Mouse (Mus musculus): Measurements from ENCODE around the gene Xkr8. TPM values are rescaled to one million over a fixed set of nuclear protein-coding genes. Genes with fewer than 3 reads are reported as not detected.

Xkr8 gene
- polyA plus RNA-seq, 1 experiment from 2014 or later, result 4.3 TPM

DNA sequence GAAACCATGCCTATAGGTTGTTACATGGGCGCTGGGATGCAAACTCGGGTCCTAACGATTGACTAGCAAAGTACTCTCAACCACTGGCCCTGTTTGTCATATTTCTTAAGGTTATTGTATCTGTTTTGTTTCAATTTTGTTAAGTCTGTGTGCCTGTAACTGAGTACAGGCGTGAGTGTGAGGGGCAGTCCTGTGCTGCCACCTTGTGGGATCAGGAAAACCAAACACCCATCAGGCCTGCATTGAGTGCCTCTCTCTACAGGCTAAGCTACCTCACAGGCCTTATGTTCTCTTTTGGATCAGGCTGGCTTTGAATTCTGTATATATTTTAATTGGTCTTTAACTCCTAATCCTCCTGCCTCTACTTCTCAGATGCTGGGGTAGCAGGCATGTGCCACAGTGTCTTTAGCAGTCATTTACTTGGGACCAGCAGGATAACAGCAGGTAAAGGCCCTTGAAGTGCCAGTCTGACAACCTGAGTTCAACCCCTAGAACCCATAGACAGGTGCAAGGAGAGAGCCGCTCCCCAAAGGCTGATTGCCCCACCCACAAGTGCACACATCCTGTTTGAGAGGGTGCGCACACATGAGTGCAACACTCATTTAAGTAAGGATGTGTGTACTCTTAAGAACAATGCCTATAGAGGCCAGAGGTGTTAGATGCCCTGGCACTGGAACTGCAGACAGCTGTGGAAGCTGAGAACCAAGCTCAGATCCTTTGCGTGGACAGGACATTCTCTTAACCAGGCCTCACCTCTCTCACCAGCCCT is 55.4 kb downstream of the Xkr8 start:
- WGBS, result 85% methylated on average over 7 of the region's 7 CpGs
- no peaks in the 10 kb centered on the region for H3K9me3 ChIP-seq
- no peaks in the 10 kb centered on the region for H3K4me1 ChIP-seq (replicated peaks)
- H3K9ac ChIP-seq (replicated peaks), result no peak overlapping the region
- H3K4me3 ChIP-seq (replicated peaks), result no peak overlapping the region
- H3K4me2 ChIP-seq, result no peak overlapping the region
- H3K27me3 ChIP-seq, result no peaks in the 10 kb centered on the region
- ATAC-seq (ENCODE audit: insufficient number of reproducible peaks, insufficient read depth, low FRiP score, low TSS enrichment, low read depth), result no peak
- peaks cover 79% of the 10 kb centered on the region for H3K36me3 ChIP-seq
- H3K27ac ChIP-seq, result no peak overlapping the region

Other genes with a start within 250 kb of the Xkr8 start
- gene Sesn2, start 222.0 kb downstream of the Xkr8 start, polyA plus RNA-seq (2016; fragmentation: Nextera tagmentation; extraction: Ambion mirVana), result 11.0 and 11.3 TPM in 2 replicates
- 1,138 and 1,150 TPM in 2 replicates for gene Atpif1, start 198.9 kb downstream of the Xkr8 start, polyA plus RNA-seq (2016; fragmentation: Nextera tagmentation; extraction: Ambion mirVana)
- 190 and 191 TPM in 2 replicates for gene Dnajc8, start 197.0 kb downstream of the Xkr8 start, polyA plus RNA-seq (2016; fragmentation: Nextera tagmentation; extraction: Ambion mirVana)
- gene Ptafr, start 168.5 kb downstream of the Xkr8 start, polyA plus RNA-seq (2016; fragmentation: Nextera tagmentation; extraction: Ambion mirVana), result 0.23 and 0.33 TPM in 2 replicates
- 35.1 and 38.4 TPM in 2 replicates for gene Eya3, start 93.6 kb downstream of the Xkr8 start, polyA plus RNA-seq (2016; fragmentation: Nextera tagmentation; extraction: Ambion mirVana)
- gene Smpdl3b, start 24.7 kb upstream of the Xkr8 start, polyA plus RNA-seq (2016; fragmentation: Nextera tagmentation; extraction: Ambion mirVana), result 5.8 and 6.4 TPM in 2 replicates
- gene Rpa2, start 35.8 kb upstream of the Xkr8 start, polyA plus RNA-seq (2016; fragmentation: Nextera tagmentation; extraction: Ambion mirVana), result 146 and 156 TPM in 2 replicates
- 0.24 and 0.69 TPM in 2 replicates for gene Themis2, start 63.8 kb upstream of the Xkr8 start, polyA plus RNA-seq (2016; fragmentation: Nextera tagmentation; extraction: Ambion mirVana)
- gene Ppp1r8, start 110.6 kb upstream of the Xkr8 start, polyA plus RNA-seq (2016; fragmentation: Nextera tagmentation; extraction: Ambion mirVana), result 62.1 and 68.5 TPM in 2 replicates
- gene Stx12, start 152.0 kb upstream of the Xkr8 start, polyA plus RNA-seq (2016; fragmentation: Nextera tagmentation; extraction: Ambion mirVana), result 61.1 and 62.8 TPM in 2 replicates
- gene Fam76a, start 190.0 kb upstream of the Xkr8 start, polyA plus RNA-seq (2016; fragmentation: Nextera tagmentation; extraction: Ambion mirVana), result 25.8 and 31.7 TPM in 2 replicates
- gene Fgr, start 241.5 kb upstream of the Xkr8 start, polyA plus RNA-seq (2016; fragmentation: Nextera tagmentation; extraction: Ambion mirVana), result 0.26 and 0.36 TPM in 2 replicates

Data from limb, embryonic 12.5 days (tissue).